Mouse (Mus musculus): ENCODE data around the gene Rab11fip5. TPM values are rescaled to one million over a fixed set of nuclear protein-coding genes. Genes with fewer than 3 reads are reported as not detected.
A peak's percentile ranks its signal among the peaks of the same experiment; 100 is the strongest.

The Rab11fip5 gene
- polyA plus RNA-seq, 1 experiment from 2014 or later = 9.0 TPM

GRCm38 (mm10) chr6:85370666-85371430 lies 3.6 kb downstream of the Rab11fip5 start:
- 93% methylated on average over 9 of the region's 9 CpGs for WGBS
- DNase-seq (ENCODE audit: low spot score) = no peak
- Histone ChIP-seq H3K27ac (no peak overlapping the region), H3K27me3 (ENCODE audit: insufficient read depth, poor library complexity, severe bottlenecking) (peaks cover 28% of the 10 kb centered on the region), H3K9me3 (no peaks in the 10 kb centered on the region), H3K4me3 (no peak overlapping the region), H3K36me3 (no peaks in the 10 kb centered on the region; the same call in 1 of the 2 replicates), H3K4me1 (peaks cover 68% of the 10 kb centered on the region)

- H3K4me1 ChIP-seq = peaks cover 76% of the 10 kb centered on the region
- no peaks in the 10 kb centered on the region for H3K9me3 ChIP-seq
- peaks cover 28% of the 10 kb centered on the region for H3K27me3 ChIP-seq (ENCODE audit: insufficient read depth, poor library complexity, severe bottlenecking)
- 82% methylated on average over 5 of the region's 5 CpGs for WGBS
- H3K36me3 ChIP-seq = no peaks in the 10 kb centered on the region; the same call in 1 of the 2 replicates
- no peak overlapping the region for H3K27ac ChIP-seq
- H3K4me3 ChIP-seq = no peak overlapping the region
- DNase-seq (ENCODE audit: low spot score) = no peak
Observed at GRCm38 (mm10) chr6:85370041-85370440, 4.4 kb downstream of the Rab11fip5 start.

DNA sequence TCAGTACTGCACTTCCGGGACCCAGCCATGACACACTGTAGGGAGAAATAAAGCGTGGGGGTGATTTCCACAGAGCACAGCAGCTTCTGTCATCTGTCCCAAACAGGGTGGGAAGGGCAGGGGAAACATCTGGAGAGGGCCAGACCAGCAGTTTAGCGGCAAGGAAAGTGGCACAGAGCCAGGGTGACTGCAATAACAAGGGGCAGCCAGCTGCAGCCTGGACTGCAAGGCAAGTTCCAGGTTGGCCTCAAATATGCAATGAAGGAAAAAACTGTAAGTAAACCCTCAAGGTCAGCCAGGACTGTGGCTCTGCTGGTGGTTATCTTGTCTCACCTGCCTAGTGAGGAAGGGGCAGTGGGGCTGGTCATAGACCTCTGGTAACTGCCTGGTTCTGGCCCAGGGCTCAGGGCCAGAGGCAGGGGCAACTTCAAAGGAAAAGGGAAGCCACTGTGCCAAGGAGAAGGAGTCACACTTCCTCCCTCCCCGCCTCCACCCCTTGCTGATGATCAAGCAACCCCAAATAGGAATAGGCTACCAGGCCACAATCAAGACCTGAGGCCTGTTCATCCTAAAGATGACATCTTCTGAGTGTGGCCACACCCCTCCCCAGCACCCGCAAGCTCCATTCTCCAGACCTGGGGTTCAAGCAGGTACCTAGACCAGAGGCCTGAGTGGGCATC lies 5.1 kb downstream of the Rab11fip5 start:
- Histone ChIP-seq H3K36me3 (no peaks in the 10 kb centered on the region; the same call in 1 of the 2 replicates), H3K4me3 (no peak overlapping the region; the same call in 1 of the 2 replicates), H3K27ac (peak overlapping the region; percentile 65), H3K9me3 (no peaks in the 10 kb centered on the region), H3K27me3 (ENCODE audit: insufficient read depth, poor library complexity, severe bottlenecking) (peaks cover 28% of the 10 kb centered on the region), H3K4me1 (peaks cover 78% of the 10 kb centered on the region)
- no peak for DNase-seq (ENCODE audit: low spot score)
- 70% methylated on average over 5 of the region's 5 CpGs for WGBS

- WGBS = 65% methylated on average over 5 of the region's 5 CpGs
Observed at GRCm38 (mm10) chr6:85368722-85369121, 5.7 kb downstream of the Rab11fip5 start.

GRCm38 (mm10) chr6:85368166-85368565 lies 6.3 kb downstream of the Rab11fip5 start:
- Histone ChIP-seq H3K36me3 (no peaks in the 10 kb centered on the region; the same call in 1 of the 2 replicates), H3K9me3 (no peaks in the 10 kb centered on the region), H3K27me3 (ENCODE audit: insufficient read depth, poor library complexity, severe bottlenecking) (peaks cover 21% of the 10 kb centered on the region), H3K4me3 (no peak overlapping the region), H3K27ac (peak overlapping the region; percentile 87; the same call in 1 of the 2 replicates), H3K4me1 (peaks cover 75% of the 10 kb centered on the region)
- 96% methylated on average over 1 of the region's 1 CpGs for WGBS
- no peak for DNase-seq (ENCODE audit: low spot score)

More at GRCm38 (mm10) chr6:85368722-85369121, 5.7 kb downstream of the Rab11fip5 start:
- Histone ChIP-seq H3K36me3 (no peaks in the 10 kb centered on the region; the same call in 1 of the 2 replicates), H3K4me3 (no peak overlapping the region), H3K27ac (peak overlapping the region; percentile 65), H3K27me3 (ENCODE audit: insufficient read depth, poor library complexity, severe bottlenecking) (peaks cover 27% of the 10 kb centered on the region), H3K9me3 (no peaks in the 10 kb centered on the region), H3K4me1 (peaks cover 76% of the 10 kb centered on the region)
- DNase-seq (ENCODE audit: low spot score) = no peak

DNA sequence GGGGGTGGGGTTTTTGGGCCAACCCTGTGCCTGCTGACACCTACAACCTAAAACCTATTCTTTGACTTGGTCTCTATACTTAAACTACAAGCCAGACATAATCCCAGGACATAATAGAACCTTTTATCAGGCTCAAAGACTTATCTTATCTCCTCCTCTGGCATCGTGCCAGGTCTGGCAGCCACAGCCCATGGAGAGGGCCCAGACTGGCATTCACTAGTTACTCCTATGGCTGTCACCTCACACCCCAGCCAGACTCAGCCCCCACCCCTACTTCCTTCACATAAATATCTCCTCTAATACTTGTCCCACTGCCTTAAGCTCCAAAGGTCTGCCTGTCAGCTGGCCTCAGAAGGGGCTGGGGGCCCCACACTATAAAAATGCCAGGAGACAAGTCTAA lies 8.0 kb downstream of the Rab11fip5 start:
- DNase-seq (ENCODE audit: low spot score) = no peak
- H3K4me3 ChIP-seq = 0 out of 2 replicates have a peak overlapping the region, but pooled peaks have one; percentile 19
- H3K27me3 ChIP-seq (ENCODE audit: insufficient read depth, poor library complexity, severe bottlenecking) = peaks cover 4% of the 10 kb centered on the region; the same call in 1 of the 2 replicates
- H3K27ac ChIP-seq = peak overlapping the region; percentile 87
- no peaks in the 10 kb centered on the region; the same call in 1 of the 2 replicates for H3K36me3 ChIP-seq
- peaks cover 69% of the 10 kb centered on the region for H3K4me1 ChIP-seq
- no peaks in the 10 kb centered on the region for H3K9me3 ChIP-seq
- 20% methylated on average over 1 of the region's 1 CpGs for WGBS

DNA sequence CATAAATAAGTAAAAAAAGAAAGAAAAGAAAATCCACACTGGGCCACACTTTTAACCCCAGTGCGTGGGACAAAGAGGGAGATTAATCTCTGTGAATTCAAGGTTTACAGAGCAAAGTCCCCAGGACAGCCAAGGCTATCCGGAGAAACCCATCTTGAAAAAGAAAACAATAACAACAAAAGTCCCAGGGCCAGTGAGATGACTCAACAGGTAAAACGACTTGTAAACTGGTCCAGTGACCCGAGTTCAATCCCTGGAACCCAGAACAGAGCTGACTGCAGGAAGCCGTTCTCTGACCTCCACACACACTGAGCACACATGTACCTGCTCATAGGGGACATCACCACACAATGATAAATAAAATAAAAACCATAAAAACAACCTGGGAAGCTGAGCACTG lies 10.0 kb downstream of the Rab11fip5 start:
- Histone ChIP-seq H3K9me3 (no peaks in the 10 kb centered on the region), H3K4me1 (peaks cover 70% of the 10 kb centered on the region), H3K36me3 (no peaks in the 10 kb centered on the region), H3K27me3 (ENCODE audit: insufficient read depth, poor library complexity, severe bottlenecking) (no peaks in the 10 kb centered on the region), H3K27ac (peak overlapping the region; percentile 87; the same call in 1 of the 2 replicates), H3K4me3 (no peak overlapping the region)
- 72% methylated on average over 5 of the region's 5 CpGs for WGBS
- no peak for DNase-seq (ENCODE audit: low spot score)

DNA sequence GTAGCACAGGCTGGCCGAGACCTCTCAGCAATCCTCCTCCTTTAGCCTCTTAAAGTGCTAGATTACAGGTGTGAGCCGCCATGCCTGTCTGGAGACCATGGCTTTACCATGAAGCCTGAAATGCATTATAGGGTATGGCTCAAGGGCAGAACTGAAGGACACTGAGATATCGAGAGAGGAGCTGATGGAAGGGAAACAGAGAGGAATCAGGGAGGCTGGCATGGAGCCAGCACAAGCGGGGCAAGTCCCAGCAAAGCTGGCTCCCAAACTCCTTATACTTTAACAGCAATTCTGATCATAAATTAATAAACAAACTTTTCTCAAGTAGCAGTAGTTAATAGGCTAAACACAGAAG lies 10.6 kb downstream of the Rab11fip5 start:
- Histone ChIP-seq H3K4me3 (no peak overlapping the region), H3K27ac (peak overlapping the region; percentile 87), H3K9me3 (no peaks in the 10 kb centered on the region), H3K27me3 (ENCODE audit: insufficient read depth, poor library complexity, severe bottlenecking) (no peaks in the 10 kb centered on the region), H3K4me1 (peaks cover 64% of the 10 kb centered on the region), H3K36me3 (no peaks in the 10 kb centered on the region)
- 58% methylated on average over 4 of the region's 4 CpGs for WGBS
- DNase-seq (ENCODE audit: low spot score) = no peak

DNA sequence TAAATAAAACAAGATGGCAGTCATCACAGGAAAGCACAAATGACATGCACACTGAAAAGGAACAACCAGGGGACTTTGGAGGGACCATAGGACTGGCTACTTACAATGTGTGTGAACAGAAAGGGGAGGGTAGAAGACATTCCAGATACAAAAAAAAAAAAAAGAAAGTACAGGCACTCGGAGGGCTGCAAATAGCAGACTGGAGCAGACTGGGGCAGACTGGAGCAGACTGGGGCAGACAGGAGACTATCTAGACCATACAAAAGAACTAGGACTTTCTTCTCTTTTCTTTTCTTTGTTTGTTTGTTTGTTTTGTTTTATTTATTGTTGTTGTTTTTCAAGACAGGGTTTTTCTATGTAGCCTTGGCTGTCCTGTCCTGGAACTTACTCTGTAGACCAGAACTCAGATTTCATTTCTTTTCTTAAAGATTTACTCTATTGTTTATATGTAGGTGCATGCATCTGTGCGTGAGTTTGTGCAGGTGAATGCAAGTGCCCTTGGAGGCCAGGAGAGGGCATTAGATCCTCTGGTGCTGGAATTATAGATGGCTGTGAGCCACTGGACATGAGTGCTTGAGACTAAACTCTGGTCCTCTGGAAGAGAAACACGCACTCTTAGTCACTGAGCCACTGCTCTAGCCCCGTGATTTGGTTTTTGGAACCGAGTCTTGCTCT lies 11.1 kb downstream of the Rab11fip5 start:
- no peaks in the 10 kb centered on the region for H3K27me3 ChIP-seq (ENCODE audit: insufficient read depth, poor library complexity, severe bottlenecking)
- no peaks in the 10 kb centered on the region for H3K36me3 ChIP-seq
- peaks cover 59% of the 10 kb centered on the region for H3K4me1 ChIP-seq
- no peaks in the 10 kb centered on the region for H3K9me3 ChIP-seq
- peak overlapping the region; percentile 87 for H3K27ac ChIP-seq
- H3K4me3 ChIP-seq = no peak overlapping the region
- 76% methylated on average over 5 of the region's 5 CpGs for WGBS
- no peak for DNase-seq (ENCODE audit: low spot score)

GRCm38 (mm10) chr6:85362610-85363009 lies 11.8 kb downstream of the Rab11fip5 start:
- peaks cover 56% of the 10 kb centered on the region for H3K4me1 ChIP-seq
- 83% methylated on average over 5 of the region's 5 CpGs for WGBS
- no peak overlapping the region for H3K4me3 ChIP-seq
- no peak overlapping the region for H3K27ac ChIP-seq
- H3K36me3 ChIP-seq = no peaks in the 10 kb centered on the region
- no peaks in the 10 kb centered on the region for H3K27me3 ChIP-seq (ENCODE audit: insufficient read depth, poor library complexity, severe bottlenecking)
- DNase-seq (ENCODE audit: low spot score) = no peak
- H3K9me3 ChIP-seq = no peaks in the 10 kb centered on the region

DNA sequence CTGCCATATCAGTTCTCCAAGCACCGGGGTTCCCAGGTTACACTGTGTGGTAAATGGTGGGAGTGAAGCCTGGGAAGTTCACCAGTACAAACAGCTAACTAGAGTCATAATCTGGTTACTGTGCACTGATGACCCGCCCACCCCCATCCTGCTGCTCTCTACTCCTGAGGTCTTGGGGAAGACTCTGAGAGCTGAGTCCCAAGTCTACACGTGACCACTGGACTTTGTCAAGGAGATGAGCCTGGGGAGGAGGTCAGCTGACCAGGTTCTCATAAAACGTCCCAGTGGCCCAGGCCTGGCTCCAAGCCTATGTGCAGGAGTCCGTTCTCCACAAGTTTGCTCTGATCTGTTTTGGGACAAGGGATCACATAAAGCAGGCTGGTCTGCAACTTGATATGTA lies 14.1 kb downstream of the Rab11fip5 start:
- no peaks in the 10 kb centered on the region for H3K9me3 ChIP-seq
- H3K4me1 ChIP-seq = peaks cover 51% of the 10 kb centered on the region
- H3K27me3 ChIP-seq (ENCODE audit: insufficient read depth, poor library complexity, severe bottlenecking) = no peaks in the 10 kb centered on the region
- H3K4me3 ChIP-seq = no peak overlapping the region
- peak overlapping the region; percentile 47; the same call in 1 of the 2 replicates for H3K27ac ChIP-seq
- no peak for DNase-seq (ENCODE audit: low spot score)
- H3K36me3 ChIP-seq = no peaks in the 10 kb centered on the region
- WGBS = 80% methylated on average over 5 of the region's 5 CpGs

DNA sequence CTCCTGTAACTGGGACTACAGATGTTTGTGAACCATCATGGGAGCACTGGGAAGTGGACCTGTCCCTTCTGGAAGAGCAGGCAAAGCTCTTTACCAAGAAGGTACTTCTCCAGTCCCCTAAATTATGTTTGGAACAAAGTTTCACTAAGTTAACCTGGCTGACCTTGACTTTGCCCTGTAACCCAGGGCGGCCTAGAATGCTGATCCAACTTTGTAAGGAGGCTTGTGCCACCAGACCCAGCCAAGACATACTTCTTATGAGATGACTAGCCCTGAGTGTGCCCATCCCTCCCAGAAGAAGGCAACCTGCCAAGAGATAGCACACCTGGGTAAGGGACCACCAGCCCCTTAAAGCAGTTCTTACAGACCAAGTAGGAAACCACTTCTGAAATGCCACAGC lies 15.6 kb downstream of the Rab11fip5 start:
- WGBS = 91% methylated on average over 1 of the region's 1 CpGs
- Histone ChIP-seq H3K27me3 (ENCODE audit: insufficient read depth, poor library complexity, severe bottlenecking) (no peaks in the 10 kb centered on the region), H3K36me3 (no peaks in the 10 kb centered on the region), H3K4me3 (no peak overlapping the region), H3K9me3 (no peaks in the 10 kb centered on the region), H3K4me1 (peaks cover 38% of the 10 kb centered on the region), H3K27ac (no peak overlapping the region)
- DNase-seq (ENCODE audit: low spot score) = no peak

Data from heart, embryonic 10.5 days (tissue).